Mouse (Mus musculus): ENCODE measurements around the gene Snapc4. TPM values are rescaled to one million over a fixed set of nuclear protein-coding genes. Genes with fewer than 3 reads are reported as not detected.
"Not testable (repeated sequence)": the region's sequence is repeated elsewhere in the genome, so short reads cannot be mapped to it uniquely, and the experiment has no call there.

Gene Snapc4
- total RNA-seq, 2 experiments from 2014 or later: 74.2 to 78.2 TPM

DNA sequence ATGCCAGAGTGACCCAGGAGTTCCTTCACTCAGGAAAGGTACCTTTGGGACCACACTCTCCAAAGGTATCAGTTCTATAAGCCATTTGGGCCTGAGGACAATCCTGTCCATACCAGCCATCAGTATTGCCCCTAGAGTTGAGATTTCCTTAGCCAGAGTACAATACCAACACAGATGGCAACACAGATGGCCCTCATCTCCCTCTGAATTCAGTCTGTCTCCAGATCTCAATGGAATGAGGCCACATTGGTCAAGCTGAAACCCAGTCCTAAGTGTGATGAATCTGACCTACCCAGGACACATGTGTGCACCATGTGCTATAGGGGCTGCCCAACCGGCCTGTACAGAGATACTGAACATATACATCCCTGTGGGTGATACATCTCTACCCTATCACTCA lies 21.8 kb upstream of the Snapc4 start:
- Histone ChIP-seq H3K27ac (no peak overlapping the region), H3K4me3 (no peak overlapping the region)
- intact Hi-C loops (cut with DNase I): no loop called here
- TF ChIP-seq CTCF (IDR thresholded peaks at IDR 0.05): no peak
- no peak for DNase-seq (ENCODE audit: extremely low spot score in 1 of 2, low spot score in 2 of 2)

DNA sequence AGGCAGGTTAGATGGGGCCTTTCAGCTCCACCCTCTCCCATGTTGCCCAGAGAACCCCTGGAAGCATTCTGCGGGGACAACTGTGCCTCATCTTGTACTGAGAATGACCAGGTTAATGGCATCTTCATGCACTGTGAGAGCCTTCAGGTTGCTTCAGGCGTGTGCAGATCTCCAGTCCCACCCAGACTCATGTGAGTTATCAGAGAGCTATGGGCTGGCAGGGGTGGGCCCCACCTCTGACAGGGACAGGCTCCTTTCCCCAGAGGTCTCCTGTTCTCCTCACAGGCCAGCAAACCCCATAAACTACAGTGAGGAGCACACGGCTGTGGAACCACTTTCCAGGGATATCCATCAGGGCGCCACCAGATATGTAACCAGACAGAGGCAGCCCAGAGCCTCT lies 20.6 kb upstream of the Snapc4 start:
- intact Hi-C loops (cut with DNase I): no loop called here
- no peak for DNase-seq (ENCODE audit: extremely low spot score in 1 of 2, low spot score in 2 of 2)
- no peak for TF ChIP-seq CTCF (IDR thresholded peaks at IDR 0.05)
- no peak overlapping the region for H3K27ac ChIP-seq
- H3K4me3 ChIP-seq: no peak overlapping the region

DNA sequence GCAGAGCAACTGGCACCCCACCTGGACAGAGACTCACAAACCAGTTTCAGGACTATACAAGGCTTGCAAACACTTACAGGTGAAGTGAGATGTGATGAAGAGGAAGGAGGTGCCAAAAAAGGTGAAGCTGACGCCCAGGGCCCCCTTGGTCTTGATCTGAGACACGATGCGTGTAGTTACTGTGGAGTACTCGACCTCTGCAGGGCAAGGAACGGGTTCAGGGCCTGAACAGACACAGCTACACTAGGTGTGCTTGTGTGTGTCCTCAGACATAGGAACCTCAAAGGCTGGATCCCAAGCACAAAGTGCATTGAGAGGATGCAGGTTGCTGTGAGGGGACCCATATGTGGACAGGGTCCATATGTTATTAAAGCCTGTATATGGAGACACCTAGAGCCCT lies 19.8 kb upstream of the Snapc4 start:
- H3K27ac ChIP-seq: no peak overlapping the region
- intact Hi-C loops (cut with DNase I): no loop called here
- H3K4me3 ChIP-seq: no peak overlapping the region
- DNase-seq (ENCODE audit: extremely low spot score in 1 of 2, low spot score in 2 of 2): no peak
- no peak for TF ChIP-seq CTCF (IDR thresholded peaks at IDR 0.05)

DNA sequence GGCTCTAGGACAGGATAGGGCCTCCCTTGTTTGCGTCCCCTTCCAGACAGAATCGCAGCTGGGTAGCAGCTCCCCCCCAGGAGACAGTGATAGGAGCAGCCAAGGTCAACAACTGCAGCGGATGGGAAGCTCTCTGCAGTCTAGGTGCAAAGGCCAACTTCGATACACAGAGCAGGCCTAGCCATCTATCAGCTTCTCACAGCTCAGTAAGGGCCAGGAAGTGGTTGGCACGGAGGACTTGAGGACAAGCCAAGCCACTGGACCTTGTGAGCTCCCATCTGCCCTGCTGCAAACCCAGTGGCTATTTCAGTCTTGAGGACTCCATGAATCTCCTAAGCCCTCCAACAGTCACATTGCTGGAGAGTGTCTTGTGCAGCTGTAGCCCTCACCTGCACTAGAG lies 19.2 kb upstream of the Snapc4 start:
- no peak for DNase-seq (ENCODE audit: extremely low spot score in 1 of 2, low spot score in 2 of 2)
- intact Hi-C loops (cut with DNase I): no loop called here
- Histone ChIP-seq H3K4me3 (no peak overlapping the region), H3K27ac (no peak overlapping the region)
- no peak for TF ChIP-seq CTCF (IDR thresholded peaks at IDR 0.05)

DNA sequence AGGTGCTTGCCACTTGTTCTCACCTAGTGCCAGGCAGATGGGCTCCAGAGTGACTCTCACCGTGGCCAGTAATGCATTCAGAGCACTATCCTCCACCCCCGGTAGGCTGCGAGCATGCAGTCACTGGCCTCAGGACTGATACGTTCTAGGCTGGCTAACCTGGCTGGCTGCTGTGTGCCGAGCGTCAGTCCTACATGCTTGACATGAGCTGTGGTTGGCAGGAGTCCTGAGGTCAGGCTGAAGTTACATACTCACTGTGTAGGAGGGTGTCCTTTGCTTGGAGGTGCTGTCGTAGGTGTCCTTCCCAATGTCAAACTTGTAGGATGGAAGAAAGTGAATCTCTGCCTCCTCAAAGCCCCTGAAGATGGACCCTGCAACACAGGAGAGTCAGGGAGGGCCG lies 18.5 kb upstream of the Snapc4 start:
- no peak overlapping the region; the same call in 1 of the 2 replicates for H3K27ac ChIP-seq
- intact Hi-C loops (cut with DNase I): no loop called here
- no peak overlapping the region for H3K4me3 ChIP-seq
- TF ChIP-seq CTCF (IDR thresholded peaks at IDR 0.05): no peak
- DNase-seq (ENCODE audit: extremely low spot score in 1 of 2, low spot score in 2 of 2): no peak

DNA sequence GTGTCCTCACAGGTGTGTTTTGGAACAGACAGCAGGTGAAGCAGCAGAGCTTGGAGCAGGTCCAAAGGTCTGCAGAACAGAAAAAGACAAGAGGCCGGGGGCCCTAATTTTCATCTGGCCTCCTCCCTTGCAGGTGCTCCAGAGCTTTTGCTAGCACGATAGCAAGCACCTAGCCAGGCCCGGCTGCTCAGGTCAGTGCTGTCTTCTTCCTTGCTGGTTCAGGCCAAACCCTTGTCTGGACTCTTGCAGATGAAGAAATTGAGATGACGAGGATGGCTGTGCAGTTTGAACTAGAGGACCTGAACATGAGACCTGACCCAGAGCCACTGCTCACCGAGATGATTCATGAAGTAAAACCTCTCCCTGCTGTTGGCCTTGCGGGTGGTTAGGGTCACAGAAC lies 11.2 kb upstream of the Snapc4 start:
- TF ChIP-seq CTCF (IDR thresholded peaks at IDR 0.05): no peak
- no peak for DNase-seq (ENCODE audit: extremely low spot score in 1 of 2, low spot score in 2 of 2)
- intact Hi-C loops (cut with DNase I): no loop called here

DNA sequence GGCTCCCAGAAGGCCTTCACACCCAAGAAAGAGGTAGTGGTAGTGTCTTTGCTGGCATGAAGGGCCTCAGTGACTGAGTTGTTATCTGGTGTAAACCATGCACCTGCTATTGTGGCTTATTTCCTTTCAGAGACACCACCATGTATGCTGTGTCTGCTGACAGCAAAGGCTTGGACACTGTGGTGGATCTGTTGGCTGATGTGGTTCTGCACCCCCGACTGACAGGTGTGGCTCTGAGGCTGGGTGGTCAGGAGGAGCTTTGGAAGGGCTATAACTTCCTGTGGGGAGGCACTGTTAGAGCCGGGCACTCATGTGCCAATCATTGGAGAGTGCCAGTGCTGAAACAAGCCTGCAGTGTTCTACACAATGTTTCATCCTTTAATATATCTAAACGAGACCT lies 10.5 kb upstream of the Snapc4 start:
- intact Hi-C loops (cut with DNase I): no loop called here
- H3K27ac ChIP-seq: no peak overlapping the region
- H3K4me3 ChIP-seq: no peak overlapping the region
- no peak for DNase-seq (ENCODE audit: extremely low spot score in 1 of 2, low spot score in 2 of 2)
- no peak for TF ChIP-seq CTCF (IDR thresholded peaks at IDR 0.05)

More for the DNA sequence above, 11.2 kb upstream of the Snapc4 start:
- no peak overlapping the region for H3K4me3 ChIP-seq
- no peak overlapping the region for H3K27ac ChIP-seq

DNA sequence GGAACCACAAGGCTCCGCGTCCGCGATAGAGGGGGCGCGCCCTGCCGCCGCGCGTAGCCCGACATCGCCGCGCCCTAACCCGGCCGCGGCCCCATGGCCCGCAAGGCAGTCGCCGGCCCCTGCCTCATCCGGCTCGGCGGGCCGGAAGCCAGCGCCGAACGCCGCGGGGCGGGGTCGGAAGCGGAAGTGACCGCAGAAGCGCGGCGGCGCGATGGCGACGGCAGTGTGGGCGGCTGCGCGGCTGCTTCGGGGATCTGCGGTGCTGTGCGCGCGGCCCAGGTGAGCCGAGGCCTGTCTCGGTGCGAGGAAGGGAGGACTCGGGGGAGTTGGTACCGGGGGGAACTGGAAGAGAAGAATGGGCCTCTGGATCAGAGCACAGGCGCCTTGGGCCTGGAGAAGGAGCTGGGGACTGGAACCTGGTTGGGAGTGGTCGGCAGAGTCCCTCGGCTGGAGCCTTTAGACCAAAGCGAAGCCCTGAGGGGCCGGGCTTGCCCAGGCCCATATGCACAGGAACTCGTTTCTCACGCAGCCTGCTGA lies 8.8 kb upstream of the Snapc4 start, which contains the start of the genes Entr1 and Pmpca:
Entr1 (minus strand) TSS at position 163 of the 537 bp plus-strand sequence.
Pmpca (plus strand) TSS at position 186 of the 537 bp plus-strand sequence.
- TF ChIP-seq CTCF (IDR thresholded peaks at IDR 0.05): no peak
- intact Hi-C loops (cut with DNase I): loop anchor here (1.0 to 5.0 kb wide), 2 partner anchors 9 to 72 kb away; partner anchors contain the start of genes Gpsm1 and Snapc4
- Histone ChIP-seq H3K27ac (peak within 1 kb of the TSS; percentile 87), H3K4me3 (peak within 1 kb of the TSS; percentile 94)
- peak; percentile 88 to 90 for DNase-seq (ENCODE audit: extremely low spot score in 1 of 2, low spot score in 2 of 2)

DNA sequence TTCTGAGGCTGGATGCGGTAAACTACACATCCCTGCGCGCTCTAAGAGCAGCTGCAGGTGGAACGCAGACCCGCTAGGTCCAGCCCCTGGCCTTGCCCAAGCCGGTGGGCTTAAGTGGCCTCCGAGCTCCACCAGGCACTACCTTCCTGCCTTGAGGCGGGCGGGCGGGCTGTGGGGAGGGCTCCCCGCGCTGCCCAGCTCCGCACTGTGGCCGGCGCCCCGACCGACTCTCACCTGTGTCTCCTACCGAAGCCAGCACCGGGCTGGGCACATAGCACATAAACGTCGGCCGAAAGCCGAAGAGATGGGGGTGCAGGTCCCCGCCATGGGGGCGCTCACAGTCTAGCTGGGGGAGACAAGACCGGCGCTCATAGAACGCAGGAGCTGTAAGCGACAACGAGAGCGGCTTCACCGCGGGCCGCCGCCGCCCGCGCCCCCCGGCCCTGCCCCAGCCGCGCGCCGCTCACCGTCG lies 8.3 kb upstream of the Snapc4 start:
- Histone ChIP-seq H3K4me3 (peak overlapping the region; percentile 94), H3K27ac (peak overlapping the region; percentile 69)
- DNase-seq (ENCODE audit: extremely low spot score in 1 of 2, low spot score in 2 of 2): peak in 1 of 2 experiments; percentile 47
- no peak for TF ChIP-seq CTCF (IDR thresholded peaks at IDR 0.05)
- intact Hi-C loops (cut with DNase I): loop anchor here (1.0 to 5.0 kb wide), 2 partner anchors 8 to 71 kb away; partner anchors contain the start of genes Gpsm1 and Snapc4

DNA sequence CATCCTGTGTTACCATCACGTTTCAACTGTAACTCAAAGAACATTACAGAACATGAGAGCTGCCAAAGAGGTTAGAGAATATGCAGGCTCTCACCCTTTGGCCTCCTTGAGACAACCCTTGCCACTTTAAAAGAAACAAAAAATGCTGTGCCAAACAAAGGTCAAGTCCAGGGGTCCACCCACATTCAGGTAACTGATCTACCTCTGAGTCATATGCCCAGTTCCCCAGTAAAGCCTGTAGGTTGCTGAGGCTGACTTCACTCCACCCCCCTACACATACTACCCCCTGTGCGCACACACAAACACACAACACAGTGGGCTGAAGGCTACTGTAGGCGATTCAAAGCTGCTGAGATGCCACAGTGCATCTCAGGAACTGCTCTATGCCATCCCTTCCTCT lies 7.3 kb upstream of the Snapc4 start:
- intact Hi-C loops (cut with DNase I): loop anchor here (5.0 kb wide), 1 partner anchor 70 kb away; the partner anchor contains the start of gene Gpsm1

DNA sequence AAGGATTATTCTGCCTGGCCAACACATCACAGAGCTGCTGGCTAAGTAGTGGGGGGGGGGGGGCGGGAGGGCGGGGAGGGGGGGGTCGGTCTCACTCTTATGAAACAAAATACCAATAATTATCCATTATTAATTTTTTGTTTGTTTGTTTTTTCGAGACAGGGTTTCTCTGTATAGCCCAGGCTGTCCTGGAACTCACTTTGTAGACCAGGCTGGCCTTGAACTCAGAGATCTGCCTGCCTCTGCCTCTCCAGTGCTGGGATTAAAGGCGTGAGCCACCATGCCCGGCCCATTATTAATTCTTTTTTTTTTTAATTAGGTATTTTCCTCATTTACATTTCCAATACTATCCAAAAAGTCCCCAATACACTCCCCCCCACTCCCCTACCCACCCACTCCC lies 418 bp upstream of the Snapc4 start:
- not testable (repeated sequence) for H3K27ac ChIP-seq; DNase-seq (ENCODE audit: extremely low spot score in 1 of 2, low spot score in 2 of 2)
- H3K4me3 ChIP-seq: peak overlapping the region; percentile 88
- intact Hi-C loops (cut with DNase I): loop anchor here (1.0 to 2.0 kb wide), 2 partner anchors 8 to 80 kb away; partner anchors contain the start of genes Entr1 and Pmpca

More for the DNA sequence above, 7.3 kb upstream of the Snapc4 start:
- TF ChIP-seq CTCF (IDR thresholded peaks at IDR 0.05): no peak
- Histone ChIP-seq H3K4me3 (no peak overlapping the region), H3K27ac (no peak overlapping the region)
- DNase-seq (ENCODE audit: extremely low spot score in 1 of 2, low spot score in 2 of 2): no peak

DNA sequence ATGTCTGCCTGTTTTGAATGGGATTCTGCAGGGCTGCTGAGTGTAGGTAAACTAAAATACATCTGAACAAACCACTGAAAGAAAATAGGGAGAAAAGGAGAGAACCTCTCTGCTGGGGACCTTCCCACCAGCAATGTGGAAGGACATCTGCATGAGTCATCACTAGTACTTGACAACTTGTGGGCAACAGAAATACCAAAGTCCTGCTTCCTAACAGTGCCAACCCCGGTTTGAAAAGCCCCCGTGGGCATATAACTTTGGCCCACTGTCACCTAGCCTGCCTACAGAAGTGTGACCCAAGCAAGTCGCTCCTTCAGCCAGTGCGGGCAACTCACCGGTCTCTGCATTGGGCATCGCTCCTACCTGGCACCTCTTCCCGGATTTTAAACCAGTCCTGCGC lies 8.1 kb downstream of the Snapc4 start:
- Histone ChIP-seq H3K27ac (no peak overlapping the region), H3K4me3 (no peak overlapping the region)
- TF ChIP-seq CTCF (IDR thresholded peaks at IDR 0.05): no peak
- DNase-seq (ENCODE audit: extremely low spot score in 1 of 2, low spot score in 2 of 2): no peak
- intact Hi-C loops (cut with DNase I): no loop called here

DNA sequence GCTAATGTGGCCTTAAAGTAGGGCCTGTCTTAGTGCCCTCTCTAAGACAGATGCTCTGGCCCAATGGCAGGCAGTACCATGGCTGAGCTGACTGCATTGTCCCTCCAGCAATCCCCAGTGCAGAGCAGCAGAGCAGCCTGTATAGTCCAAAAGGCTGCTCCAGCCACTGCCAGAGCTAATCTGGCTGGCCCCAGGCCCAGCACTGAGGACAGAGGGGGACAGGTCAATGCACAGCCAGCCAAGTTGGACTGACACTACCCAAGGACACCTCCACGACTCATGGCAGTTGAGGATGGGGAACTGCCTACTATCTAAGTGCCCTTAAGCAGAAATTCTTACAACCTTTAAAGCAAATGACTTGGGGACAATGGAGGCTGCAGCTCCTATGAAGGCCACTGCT lies 11.9 kb downstream of the Snapc4 start:
- Histone ChIP-seq H3K27ac (no peak overlapping the region), H3K4me3 (no peak overlapping the region)
- TF ChIP-seq CTCF (IDR thresholded peaks at IDR 0.05): no peak
- DNase-seq (ENCODE audit: extremely low spot score in 1 of 2, low spot score in 2 of 2): no peak
- intact Hi-C loops (cut with DNase I): no loop called here
